Mouse (Mus musculus): ENCODE results near the gene Myh2.

Gene Myh2

GRCm38 (mm10) chr11:67170727-67171126 is at the start of gene Myh2:
Gene Myh2 (plus strand): TSS chr11:67171027.
- DNase-seq, result no peak

- no peak for DNase-seq
These were observed 45.9 kb upstream of the Myh2 start for GRCm38 (mm10) chr11:67124943-67125342.

DNA sequence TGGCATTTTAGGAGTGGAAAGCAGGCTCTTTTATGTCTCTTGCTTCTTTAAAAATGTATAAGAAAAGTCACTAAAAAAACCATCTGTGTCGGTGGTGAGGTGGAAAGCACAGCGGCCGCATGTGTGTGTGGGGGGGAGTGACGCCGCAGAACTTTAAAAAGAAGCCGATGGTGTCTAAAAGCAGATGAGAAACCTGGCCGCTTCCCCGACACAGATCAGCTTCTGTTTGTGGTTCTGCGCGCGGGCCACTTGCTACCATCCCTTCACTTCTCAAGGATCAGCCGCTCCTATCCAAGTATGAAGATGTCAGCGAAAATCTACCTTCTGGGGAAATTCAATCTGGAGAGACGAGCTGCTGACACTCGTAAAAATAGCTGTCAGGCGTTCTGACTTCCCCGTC is 45.5 kb upstream of the Myh2 start:
- no peak for DNase-seq

DNA sequence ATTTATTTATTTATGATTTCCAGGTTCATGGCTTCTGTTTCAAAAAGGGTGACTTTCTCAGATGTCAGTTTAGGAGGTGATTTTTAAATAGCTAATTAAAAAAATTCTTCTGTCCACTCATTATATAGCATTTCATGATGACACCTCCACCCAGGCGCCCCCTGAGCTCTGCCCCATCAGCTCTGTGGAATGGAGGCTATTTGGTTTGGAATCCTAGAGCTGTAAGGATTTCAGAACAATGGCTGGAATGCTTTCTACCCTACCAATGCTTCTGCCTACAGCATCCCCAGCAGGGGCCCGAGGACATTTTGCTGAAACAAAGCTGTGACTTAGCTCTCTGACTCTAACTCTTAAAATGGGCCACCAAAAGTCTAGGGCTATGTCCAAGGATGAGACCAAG is 37.3 kb upstream of the Myh2 start:
- no peak for DNase-seq

DNA sequence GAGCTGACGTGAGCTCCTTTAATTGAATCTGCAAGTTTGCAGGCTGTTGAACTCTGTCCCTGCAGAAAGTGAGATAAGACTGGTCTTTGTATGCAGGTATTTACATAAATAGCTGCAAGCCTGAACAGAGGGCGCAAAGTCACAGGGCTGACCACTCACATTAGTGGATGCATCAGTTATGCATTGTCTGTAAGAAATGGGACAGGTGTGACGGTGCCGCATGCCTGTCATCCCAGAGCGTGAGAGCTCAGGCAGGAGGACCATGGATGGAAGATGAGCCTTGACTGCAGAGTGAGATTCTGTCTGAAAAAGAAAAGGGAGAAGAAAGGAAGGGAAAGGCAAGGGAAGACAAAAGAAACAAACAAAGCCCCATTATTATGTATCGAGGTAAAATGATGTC is 36.2 kb upstream of the Myh2 start:
- no peak for DNase-seq

DNA sequence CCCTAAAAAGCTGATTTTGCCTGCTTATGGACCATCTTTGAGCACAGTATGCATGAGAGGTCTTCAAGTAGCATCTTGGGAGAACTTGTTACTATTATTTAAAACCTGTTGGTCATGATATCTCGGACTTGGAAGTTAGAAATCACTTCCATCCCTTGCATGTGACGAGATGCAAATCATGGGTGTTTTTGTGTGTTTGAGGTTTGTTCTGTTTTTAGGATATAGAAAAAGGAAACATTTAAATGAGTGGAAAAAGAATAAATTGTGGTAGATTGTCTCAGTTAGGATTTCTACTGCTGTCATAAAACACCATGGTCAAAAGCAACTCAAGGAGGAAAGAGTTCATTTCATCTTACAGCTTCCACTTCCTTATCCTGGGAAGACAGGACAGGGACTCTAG is 35.3 kb upstream of the Myh2 start:
- no peak for DNase-seq

GRCm38 (mm10) chr11:67139556-67139955 is 31.3 kb upstream of the Myh2 start:
- no peak for DNase-seq

- no peak for DNase-seq
These were observed 30.7 kb upstream of the Myh2 start for GRCm38 (mm10) chr11:67140175-67140574.

GRCm38 (mm10) chr11:67141031-67141430 is 29.8 kb upstream of the Myh2 start:
- DNase-seq, result no peak

DNA sequence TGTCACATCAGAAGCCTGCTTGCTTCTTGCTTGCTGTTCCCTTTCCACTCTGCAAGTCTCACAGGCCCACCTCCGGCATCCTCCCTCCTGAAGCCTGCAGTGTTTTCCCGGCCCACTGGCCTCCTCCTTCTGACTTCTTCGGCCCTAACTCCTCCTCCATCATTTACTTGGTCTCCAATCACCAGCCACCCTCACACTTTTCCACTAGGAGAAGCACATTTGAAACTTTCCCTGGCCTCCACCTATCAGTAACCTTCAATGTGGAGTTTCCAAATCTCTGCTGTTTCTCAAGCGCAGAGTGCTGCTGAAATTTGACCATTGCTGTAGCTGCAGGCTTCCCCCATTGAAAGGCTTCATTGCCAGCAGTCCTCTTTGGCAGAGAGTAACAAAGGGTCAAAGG is 28.8 kb upstream of the Myh2 start:
- no peak for DNase-seq

DNA sequence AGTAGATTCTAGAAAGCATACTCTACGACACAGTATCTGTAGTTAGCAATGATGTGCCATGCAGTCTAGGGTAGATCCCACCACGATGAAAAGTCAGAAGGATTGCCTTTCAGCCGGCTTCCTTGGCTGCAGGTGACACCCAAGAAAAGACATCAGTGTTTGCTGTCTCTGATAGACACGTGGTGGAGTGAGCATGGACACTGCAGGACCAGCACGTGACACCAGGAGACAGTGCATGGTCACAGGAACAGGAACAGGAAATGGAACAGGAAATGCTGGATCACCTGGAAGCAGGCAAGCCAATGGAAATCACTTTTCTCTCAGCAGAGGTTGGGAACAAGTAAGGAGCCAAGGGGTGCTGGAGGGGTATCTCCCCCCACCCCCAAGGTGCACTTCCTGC is 27.8 kb upstream of the Myh2 start:
- DNase-seq, result no peak

GRCm38 (mm10) chr11:67143863-67144498 is 26.8 kb upstream of the Myh2 start:
- DNase-seq, result no peak

DNA sequence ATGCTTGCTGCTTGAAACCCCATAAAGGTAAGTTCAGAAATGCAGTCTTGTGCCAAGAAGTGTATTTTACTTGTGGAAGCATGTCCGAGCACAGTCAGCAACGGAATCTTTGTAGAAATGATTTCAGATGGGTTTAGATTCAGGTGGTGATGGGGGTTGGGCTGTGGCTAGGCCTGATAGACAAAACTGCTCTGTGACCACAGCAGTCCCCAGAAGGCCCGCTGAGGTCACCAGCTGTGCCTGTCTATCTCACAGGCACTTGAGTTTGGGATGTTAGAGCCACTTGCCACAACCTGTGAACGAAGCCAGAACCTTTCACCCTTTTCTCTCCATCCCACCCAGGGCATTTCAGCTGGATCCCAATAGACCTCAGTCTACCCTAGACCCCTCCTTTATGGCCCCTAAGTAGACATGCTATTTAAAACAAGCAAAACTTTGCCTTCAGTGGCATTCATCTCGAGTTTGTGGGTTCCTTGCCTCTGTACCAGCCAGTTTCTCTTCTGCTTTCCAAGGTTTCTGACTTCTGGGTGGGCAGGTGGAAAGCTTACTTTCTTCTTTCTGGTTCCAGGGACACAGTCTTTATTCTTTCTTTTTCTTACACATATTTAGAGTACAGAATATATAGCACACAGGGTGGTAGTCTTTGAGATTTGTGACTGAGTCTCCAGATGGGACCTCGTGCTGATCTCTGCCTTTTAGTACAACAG is 26.1 kb upstream of the Myh2 start:
- DNase-seq, result no peak

- no peak for DNase-seq
These were observed 25.1 kb upstream of the Myh2 start for GRCm38 (mm10) chr11:67145482-67146408.

DNA sequence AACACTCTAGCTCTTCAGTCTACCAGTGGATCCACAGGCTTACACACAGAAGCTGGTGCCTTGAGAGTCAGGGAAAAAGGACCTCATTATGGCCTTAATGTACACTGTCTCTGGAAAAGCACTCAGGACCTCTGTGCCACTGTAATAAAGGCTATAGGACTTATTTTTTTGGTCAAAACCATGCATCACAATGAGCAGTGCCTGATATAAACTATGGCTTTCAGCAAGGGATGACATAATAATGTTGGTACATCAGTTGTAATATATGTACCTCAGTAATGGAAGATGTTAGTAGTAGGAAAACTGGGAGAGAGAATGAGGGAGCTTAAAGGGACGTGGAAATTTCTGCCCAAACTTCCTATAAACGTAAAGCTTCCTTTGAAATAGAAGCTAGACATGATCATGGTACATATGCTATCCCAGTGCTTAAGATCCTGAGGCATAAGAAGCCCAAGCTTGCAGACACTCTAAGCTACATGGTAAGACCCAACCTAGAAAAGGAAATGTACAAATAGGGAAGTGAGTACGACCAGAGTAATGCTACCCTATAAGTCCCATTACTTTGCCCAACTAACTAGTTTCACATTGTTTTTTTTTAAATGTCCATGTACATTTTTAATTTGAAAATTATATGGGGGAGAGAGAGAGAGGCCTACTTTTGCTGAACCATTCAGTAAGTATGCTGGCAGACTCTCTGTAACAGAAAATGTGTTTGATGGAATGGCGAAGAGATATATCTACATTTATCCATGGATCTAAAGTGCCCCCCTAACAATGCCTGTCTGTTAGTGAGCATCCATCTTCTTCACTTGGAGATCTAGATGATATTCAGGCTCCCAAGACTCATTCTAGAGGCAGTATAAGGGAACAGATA is 24.2 kb upstream of the Myh2 start:
- DNase-seq, result no peak

DNA sequence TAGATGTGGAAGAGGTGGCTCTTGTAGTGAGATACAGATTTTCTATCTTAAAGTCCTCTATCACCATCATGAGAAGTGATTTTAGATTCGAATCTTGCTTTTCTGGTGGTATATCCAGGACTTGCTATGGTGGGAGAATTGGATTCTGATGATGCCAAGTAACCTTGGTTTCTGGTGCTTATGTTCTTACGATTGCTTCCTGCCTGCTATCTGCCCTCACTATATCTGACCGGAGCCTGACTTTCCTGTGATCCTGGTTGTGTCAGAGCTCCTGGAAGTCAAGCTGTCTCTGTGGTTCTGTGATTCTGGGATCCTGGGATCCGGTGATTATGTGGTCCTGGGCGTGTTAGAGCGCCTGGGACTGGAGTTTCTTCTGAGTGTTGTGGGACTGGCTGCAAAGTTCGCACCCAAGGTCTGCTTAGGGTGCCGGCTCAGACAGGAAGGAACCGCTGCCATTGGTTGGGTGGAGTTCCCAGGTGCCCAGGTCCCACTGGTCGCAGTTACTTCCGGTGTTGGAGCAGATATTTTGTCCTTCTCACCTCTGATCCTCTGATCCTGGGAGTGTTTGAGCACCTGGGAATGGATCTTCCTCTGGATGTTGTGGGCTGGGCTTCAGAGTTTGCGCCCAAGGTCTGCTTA is 23.4 kb upstream of the Myh2 start:
- DNase-seq, result no peak

DNA sequence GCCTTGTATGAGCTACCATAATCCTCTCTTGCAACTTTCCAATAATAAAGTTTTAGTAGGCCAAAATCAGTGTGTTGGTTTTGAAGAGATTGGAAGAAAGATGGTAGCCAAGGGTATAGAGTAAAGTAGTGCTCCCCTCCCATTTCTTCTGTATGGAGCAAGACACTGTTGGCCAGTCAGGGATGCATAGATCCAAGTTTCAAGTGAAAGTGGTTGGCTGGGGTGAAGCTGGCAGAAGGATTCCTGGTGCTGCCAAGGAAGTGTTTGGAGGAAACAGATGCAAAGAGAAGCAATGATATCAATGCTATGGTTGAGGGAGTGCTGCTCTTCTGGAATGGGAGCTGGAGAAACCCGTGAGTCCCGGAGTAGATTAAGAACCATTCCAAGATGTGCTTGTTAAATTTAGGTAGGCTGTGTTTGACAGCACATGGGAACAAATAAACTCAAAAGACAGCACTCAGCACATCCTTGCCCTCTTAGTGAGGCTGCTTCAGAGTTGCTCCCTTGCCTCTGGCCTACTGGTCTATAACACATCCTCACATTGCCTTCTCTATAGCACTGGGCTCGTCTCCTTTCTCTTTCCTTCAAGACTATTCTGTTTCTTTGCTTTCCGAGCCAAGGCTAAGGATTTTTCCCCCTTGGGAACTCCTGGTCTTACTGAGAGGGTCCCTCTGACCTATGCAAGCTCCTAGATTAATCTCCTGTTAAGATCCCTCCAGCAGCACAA is 22.4 kb upstream of the Myh2 start:
- DNase-seq, result no peak

DNA sequence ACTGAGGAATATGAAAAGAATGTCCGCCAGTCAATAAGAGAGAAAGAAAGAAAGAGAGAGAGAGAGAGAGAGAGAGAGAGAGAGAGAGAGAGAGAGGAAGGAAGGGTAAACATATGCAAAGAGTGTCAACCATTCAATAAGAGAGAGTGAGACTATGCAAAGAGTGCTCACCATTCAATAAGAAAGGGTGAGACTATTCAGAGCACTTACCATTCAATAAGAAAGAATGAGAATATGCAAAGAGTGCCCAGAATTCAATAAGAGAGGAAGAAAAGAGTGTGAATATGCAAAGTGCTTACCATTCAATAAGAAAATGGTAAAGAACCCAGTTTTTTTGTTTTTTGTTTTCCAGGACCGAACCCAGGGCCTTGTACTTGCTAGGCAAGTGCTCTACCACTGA is 20.6 kb upstream of the Myh2 start:
- no peak for DNase-seq

DNA sequence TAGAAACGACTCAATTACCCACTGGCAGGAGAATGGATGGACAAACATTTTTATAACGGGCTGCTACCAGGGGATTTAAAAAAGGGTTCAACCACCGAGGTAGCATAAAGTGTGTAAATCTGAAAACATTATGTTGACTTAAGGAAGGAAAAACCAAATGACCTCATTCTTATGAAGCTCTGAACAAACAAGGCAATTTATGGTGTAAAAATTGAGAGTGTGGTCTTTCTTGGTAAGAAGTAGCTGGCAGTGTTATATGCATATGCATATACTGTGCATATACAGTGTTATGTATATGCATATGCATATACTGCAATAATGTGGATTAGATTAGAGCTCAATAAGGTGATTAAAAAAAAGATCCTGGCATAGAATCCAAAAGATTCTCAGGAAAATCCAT is 19.7 kb upstream of the Myh2 start:
- no peak for DNase-seq

DNA sequence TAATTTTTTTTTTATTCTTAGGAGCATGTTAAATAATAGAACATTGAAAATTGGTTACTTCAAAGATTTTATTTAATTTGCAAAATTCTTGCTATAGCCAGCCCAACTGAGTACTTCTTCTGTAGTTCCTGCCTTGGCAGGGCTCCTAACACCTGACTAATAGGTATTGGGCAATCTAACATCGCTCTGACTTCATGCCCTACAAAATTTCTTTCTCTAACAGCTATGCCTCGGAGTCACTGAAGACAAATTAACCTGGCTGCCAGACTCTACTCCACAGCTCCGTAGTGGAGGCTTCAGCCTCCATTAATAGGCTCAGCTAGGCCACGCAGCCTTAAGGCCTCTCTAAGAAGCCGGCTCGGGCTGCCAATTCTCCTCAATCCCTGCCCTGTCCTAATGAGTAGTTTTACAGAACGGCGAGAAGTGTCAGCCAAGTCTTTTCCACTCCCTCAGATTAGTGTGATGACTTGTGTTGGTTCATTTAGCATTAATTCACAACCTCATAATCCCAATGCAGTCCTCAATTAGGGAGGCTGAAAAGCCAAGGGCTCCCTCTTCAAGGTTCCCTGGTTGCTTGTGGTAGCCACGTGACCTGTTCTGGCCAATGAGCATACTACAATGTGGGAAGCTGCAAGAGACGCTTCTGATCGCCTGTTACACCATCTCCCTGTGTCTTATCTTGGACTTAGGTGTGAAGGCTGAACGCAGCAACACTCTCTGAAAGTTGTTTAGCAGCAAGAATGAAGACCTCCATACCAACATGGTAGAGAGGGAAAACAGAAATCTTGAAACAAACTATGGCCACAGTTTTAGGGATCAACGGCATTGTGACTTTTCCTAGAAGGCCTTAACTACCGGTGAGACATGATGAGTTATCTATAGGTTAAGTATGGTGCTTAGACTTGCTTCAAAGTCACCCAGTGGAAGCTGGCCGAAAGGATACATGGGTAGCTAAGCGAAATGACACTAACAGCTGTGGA is 18.9 kb upstream of the Myh2 start:
- no peak for DNase-seq

Measured in cerebellum, adult 11 months (tissue).